ENCODE assay signal across 15 mouse cellular contexts in the genomic region with DNA sequence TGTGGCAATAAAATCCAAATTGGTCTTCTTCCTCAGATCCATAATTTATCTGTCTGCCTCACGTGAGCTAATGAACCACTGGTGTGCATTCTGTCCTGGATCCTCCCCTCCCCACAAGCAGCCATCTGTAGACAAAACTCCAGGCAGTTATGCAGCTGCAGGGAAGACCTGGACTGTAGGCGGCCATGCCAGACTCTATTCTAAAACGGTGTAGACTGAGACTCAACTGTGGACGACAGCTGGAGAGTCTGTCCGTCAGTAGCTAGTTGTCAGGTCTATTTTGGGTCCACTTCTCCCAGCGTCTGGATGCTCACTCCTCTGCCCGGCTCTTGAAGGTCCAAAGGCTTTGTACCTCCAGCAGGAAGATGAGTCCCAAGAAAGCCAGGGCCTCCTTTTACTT.
"Had no signal": no experiment of that assay in that cellular context is flagged by ENCODE, and none has a peak within 500 bp of the region (broad histone marks: within the 10 kb centered on the region; RNA-seq: fewer than 3 reads in every experiment).

No protein-coding gene starts in this region.

- H3K36me3 ChIP-seq: liver, embryonic 13.5 days; lung, embryonic 15.5 days; neural tube, embryonic 15.5 days had no signal

- H3K4me1 ChIP-seq: liver, embryonic 13.5 days; megakaryocyte, embryonic 14.5 days had no signal

- H3K27me3 ChIP-seq: liver, embryonic 13.5 days; lung, embryonic 15.5 days; neural tube, embryonic 15.5 days had no signal

- H3K4me3 ChIP-seq: liver, embryonic 13.5 days; lung, embryonic 15.5 days; megakaryocyte, embryonic 14.5 days; neural tube, embryonic 15.5 days had no signal

- H3K27ac ChIP-seq: kidney, postnatal 0 days; liver, embryonic 13.5 days; lung, embryonic 15.5 days; macrophage; neural tube, embryonic 15.5 days had no signal

- H3K9me3 ChIP-seq: liver, embryonic 13.5 days; lung, embryonic 15.5 days; megakaryocyte, embryonic 14.5 days; neural tube, embryonic 15.5 days had no signal

- DNase-seq: kidney, adult 11 months; kidney, adult 9 months; kidney, postnatal 36 days; liver; liver, embryonic 13.5 days; liver, postnatal 0 days; lung, postnatal 14 days; thymus, postnatal 36 days had no signal

- ATAC-seq: liver, postnatal 0 days; midbrain, embryonic 16.5 days had no signal

- H3K9ac ChIP-seq: liver, embryonic 13.5 days; liver, postnatal 0 days; lung, embryonic 15.5 days; neural tube, embryonic 15.5 days had no signal

- H3K4me2 ChIP-seq: liver, embryonic 13.5 days; lung, embryonic 15.5 days; midbrain, embryonic 11.5 days; neural tube, embryonic 15.5 days had no signal
